Mouse (Mus musculus): ENCODE results near the gene Rab21.

Gene Rab21

GRCm38 (mm10) chr10:115281381-115281780 is 34.0 kb downstream of the Rab21 start:
- DNase-seq (ENCODE audit: low read depth, low spot score) = no peak

GRCm38 (mm10) chr10:115271649-115272048 is 43.7 kb downstream of the Rab21 start:
- DNase-seq (ENCODE audit: low read depth, low spot score) = no peak

- DNase-seq (ENCODE audit: low read depth, low spot score) = no peak
Observed at GRCm38 (mm10) chr10:115270612-115271390, 44.6 kb downstream of the Rab21 start.

- DNase-seq (ENCODE audit: low read depth, low spot score) = no peak
Observed at GRCm38 (mm10) chr10:115262926-115263562, 52.4 kb downstream of the Rab21 start.

- DNase-seq (ENCODE audit: low read depth, low spot score) = no peak
Observed at GRCm38 (mm10) chr10:115262261-115262660, 53.1 kb downstream of the Rab21 start.

GRCm38 (mm10) chr10:115261428-115261827 is 54.0 kb downstream of the Rab21 start:
- no peak for DNase-seq (ENCODE audit: low read depth, low spot score)

- no peak for DNase-seq (ENCODE audit: low read depth, low spot score)
Observed at GRCm38 (mm10) chr10:115256162-115256561, 59.2 kb downstream of the Rab21 start.

GRCm38 (mm10) chr10:115253521-115253920 is 61.9 kb downstream of the Rab21 start:
- no peak for DNase-seq (ENCODE audit: low read depth, low spot score)

GRCm38 (mm10) chr10:115252321-115252757 is 63.1 kb downstream of the Rab21 start:
- DNase-seq (ENCODE audit: low read depth, low spot score) = no peak

- peak; percentile 96 for DNase-seq (ENCODE audit: low read depth, low spot score)
Observed at GRCm38 (mm10) chr10:115251088-115251934, 64.1 kb downstream of the Rab21 start, which contains the start of gene Tbc1d15. Tbc1d15 (minus strand) TSS chr10:115251467.

GRCm38 (mm10) chr10:115250235-115251087 is 64.9 kb downstream of the Rab21 start:
- no peak for DNase-seq (ENCODE audit: low read depth, low spot score)

GRCm38 (mm10) chr10:115248041-115248440 is 67.4 kb downstream of the Rab21 start:
- DNase-seq (ENCODE audit: low read depth, low spot score) = no peak

GRCm38 (mm10) chr10:115245488-115245887 is 69.9 kb downstream of the Rab21 start:
- DNase-seq (ENCODE audit: low read depth, low spot score) = no peak

GRCm38 (mm10) chr10:115241082-115241595 is 74.3 kb downstream of the Rab21 start:
- no peak for DNase-seq (ENCODE audit: low read depth, low spot score)

- no peak for DNase-seq (ENCODE audit: low read depth, low spot score)
Observed at GRCm38 (mm10) chr10:115237931-115238330, 77.5 kb downstream of the Rab21 start.
